Mouse (Mus musculus): Measurements from ENCODE around the gene Gm6583.
"Not testable (repeated sequence)": the region's sequence is repeated elsewhere in the genome, so short reads cannot be mapped to it uniquely, and the experiment has no call there.

DNA sequence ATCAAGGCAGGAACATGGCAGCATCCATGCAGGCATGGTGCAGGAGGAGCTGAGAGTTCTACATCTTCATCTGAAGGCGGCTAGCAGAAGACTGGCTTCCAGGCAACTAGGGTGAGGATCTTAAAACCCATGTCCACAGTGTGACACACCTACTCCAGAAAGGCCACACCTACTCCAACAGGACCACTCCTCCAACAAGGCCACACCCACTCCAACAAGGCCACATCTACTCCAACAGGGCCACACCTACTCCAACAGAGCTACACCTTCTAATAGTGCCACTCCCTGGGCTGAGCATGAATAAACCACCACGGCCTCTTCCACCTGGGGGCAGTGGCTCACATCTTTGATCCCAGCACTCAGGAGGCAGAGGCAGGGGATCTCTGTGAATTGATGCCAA, 36.5 kb downstream of the Gm6583 start:
- TF ChIP-seq GATA1, TAL1 (IDR thresholded peaks at IDR 0.05; ENCODE audit: low read length): not testable (repeated sequence)
